Mouse (Mus musculus) E14TG2a.4 (cell line): ENCODE data around the gene Trim41.
A peak's percentile ranks its signal among the peaks of the same experiment; 100 is the strongest.

Experiments
- H3K27me3 ChIP-seq: 2 replicates; pipeline ENCODE4 v1.6.1; 2014; ENCODE audit warnings: low read length, control low read depth; ENCODE audit not compliant: insufficient read depth
- H3K36me3 ChIP-seq: 2 replicates; pipeline ENCODE4 v1.6.1; 2014; ENCODE audit warnings: low read length, control low read depth; ENCODE audit not compliant: insufficient read depth
- H3K4me1 ChIP-seq: replicated peaks from 2 replicates; pipeline ENCODE4 v1.6.1; 2014; ENCODE audit warnings: low read depth, low read length, control low read depth
- H3K4me3 ChIP-seq: replicated peaks from 2 replicates; pipeline ENCODE4 v1.5.1; 2014; ENCODE audit warnings: mild to moderate bottlenecking, low read length
- H3K9me3 ChIP-seq: 2 replicates; pipeline ENCODE4 v1.6.1; 2014; ENCODE audit warnings: low read length, control low read depth
- CTCF ChIP-seq: conservative IDR thresholded peaks from 2 replicates; pipeline ENCODE4 v1.5.1; 2014; ENCODE audit warnings: low read length
- NANOG ChIP-seq: IDR thresholded peaks from 2 replicates; pipeline ENCODE4 v1.6.1; 2014; ENCODE audit warnings: borderline replicate concordance, low read length, mixed read lengths
- POU5F1 ChIP-seq: IDR thresholded peaks from 2 replicates; pipeline ENCODE4 v1.6.1; 2014; ENCODE audit warnings: low read length, borderline replicate concordance

Trim41 gene

GRCm38 (mm10) chr11:48816800-48817665 is at the start of gene Trim41:
TSS of gene Trim41 (minus strand) at chr11:48817353.
- peaks cover 48% of the 10 kb centered on the region for H3K4me1 ChIP-seq
- peak within 1 kb of the TSS; percentile 93 for H3K4me3 ChIP-seq
- no peaks in the 10 kb centered on the region for H3K27me3 ChIP-seq
- peaks cover 38% of the 10 kb centered on the region for H3K36me3 ChIP-seq
- H3K9me3 ChIP-seq: no peaks in the 10 kb centered on the region
- no peak for TF ChIP-seq POU5F1
- TF ChIP-seq NANOG: no peak
- no peak for TF ChIP-seq CTCF

DNA sequence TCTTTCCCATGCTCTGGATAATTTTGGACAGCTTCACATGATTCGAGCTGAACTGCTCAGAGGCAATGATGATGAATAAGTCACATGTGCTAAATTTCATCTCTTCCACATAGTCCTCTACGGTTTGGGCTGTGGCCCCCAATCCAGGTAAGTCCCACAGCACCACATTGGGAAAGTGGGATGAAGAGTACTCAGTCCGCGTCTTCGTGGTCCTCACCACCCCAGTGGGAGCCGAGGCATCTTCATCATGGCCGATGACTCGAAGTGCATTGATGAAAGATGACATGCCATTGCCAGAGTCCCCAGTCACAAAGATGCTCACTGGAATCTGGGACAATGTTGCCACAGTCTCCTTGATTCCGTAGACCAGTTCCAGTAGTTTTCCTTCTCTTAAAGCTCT is 49.3 kb upstream of the Trim41 start:
- Histone ChIP-seq H3K9me3 (no peaks in the 10 kb centered on the region), H3K4me1 (peaks cover 10% of the 10 kb centered on the region), H3K27me3 (no peaks in the 10 kb centered on the region), H3K4me3 (no peak overlapping the region), H3K36me3 (no peaks in the 10 kb centered on the region)
- TF ChIP-seq POU5F1 (no peak), CTCF (no peak), NANOG (no peak)

- Histone ChIP-seq H3K4me1 (peaks cover 1% of the 10 kb centered on the region), H3K4me3 (no peak overlapping the region), H3K36me3 (no peaks in the 10 kb centered on the region), H3K27me3 (peaks cover 3% of the 10 kb centered on the region; the same call in 1 of the 2 replicates), H3K9me3 (no peaks in the 10 kb centered on the region)
- TF ChIP-seq CTCF: no peak
- no peak for TF ChIP-seq POU5F1
- TF ChIP-seq NANOG: no peak
These were observed 46.7 kb upstream of the Trim41 start for GRCm38 (mm10) chr11:48863808-48864207.

DNA sequence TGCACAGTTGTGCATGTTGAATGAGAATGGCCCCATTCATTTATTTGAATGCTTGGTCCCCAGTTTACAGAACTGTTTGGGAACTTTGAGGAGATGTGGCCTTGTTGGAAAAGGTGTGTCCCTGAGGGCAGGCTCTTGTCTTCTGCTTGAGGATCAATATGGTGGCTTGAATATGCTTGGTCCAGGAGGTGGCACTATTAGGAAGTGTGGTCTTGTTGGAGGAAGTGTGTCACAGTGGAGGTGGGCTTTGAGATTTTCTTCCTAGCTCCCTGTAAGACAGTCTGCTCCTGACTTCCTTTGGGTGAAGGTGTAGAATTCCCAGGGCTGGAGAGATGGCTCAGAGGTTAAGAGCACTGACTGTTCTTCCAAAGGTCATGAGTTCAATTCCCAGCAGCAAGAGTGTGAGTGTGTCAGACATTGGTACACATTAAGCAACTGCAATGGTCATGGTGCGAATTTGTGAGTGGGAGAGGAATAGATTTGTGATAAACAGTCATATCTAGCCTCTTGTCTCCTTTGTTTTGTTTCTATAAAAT is 45.7 kb upstream of the Trim41 start:
- no peaks in the 10 kb centered on the region for H3K9me3 ChIP-seq
- peaks cover 11% of the 10 kb centered on the region for H3K4me1 ChIP-seq
- TF ChIP-seq NANOG: no peak
- TF ChIP-seq CTCF: no peak
- TF ChIP-seq POU5F1: no peak
- no peaks in the 10 kb centered on the region for H3K36me3 ChIP-seq
- no peak overlapping the region for H3K4me3 ChIP-seq
- peaks cover 11% of the 10 kb centered on the region for H3K27me3 ChIP-seq

DNA sequence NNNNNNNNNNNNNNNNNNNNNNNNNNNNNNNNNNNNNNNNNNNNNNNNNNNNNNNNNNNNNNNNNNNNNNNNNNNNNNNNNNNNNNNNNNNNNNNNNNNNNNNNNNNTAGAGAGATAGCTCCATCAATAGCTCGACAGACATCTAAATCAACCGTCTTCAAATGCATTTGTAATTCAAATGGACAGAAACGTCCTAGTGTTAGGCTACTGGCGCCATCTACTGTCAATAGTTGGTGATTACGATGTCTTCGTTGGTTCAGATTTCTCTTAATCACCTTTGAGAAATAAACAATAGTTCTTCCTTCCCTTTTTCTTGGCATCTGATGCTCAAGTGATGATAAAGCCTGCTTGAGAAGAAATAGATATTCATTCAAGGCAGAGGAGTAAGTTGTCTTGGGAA is 41.9 kb upstream of the Trim41 start:
- Histone ChIP-seq H3K27me3 (peaks cover 27% of the 10 kb centered on the region), H3K4me1 (peaks cover 34% of the 10 kb centered on the region), H3K9me3 (no peaks in the 10 kb centered on the region), H3K36me3 (no peaks in the 10 kb centered on the region), H3K4me3 (peak overlapping the region; percentile 90; the same call in 1 of the 2 replicates)
- TF ChIP-seq CTCF (peak; percentile 70), POU5F1 (no peak)

DNA sequence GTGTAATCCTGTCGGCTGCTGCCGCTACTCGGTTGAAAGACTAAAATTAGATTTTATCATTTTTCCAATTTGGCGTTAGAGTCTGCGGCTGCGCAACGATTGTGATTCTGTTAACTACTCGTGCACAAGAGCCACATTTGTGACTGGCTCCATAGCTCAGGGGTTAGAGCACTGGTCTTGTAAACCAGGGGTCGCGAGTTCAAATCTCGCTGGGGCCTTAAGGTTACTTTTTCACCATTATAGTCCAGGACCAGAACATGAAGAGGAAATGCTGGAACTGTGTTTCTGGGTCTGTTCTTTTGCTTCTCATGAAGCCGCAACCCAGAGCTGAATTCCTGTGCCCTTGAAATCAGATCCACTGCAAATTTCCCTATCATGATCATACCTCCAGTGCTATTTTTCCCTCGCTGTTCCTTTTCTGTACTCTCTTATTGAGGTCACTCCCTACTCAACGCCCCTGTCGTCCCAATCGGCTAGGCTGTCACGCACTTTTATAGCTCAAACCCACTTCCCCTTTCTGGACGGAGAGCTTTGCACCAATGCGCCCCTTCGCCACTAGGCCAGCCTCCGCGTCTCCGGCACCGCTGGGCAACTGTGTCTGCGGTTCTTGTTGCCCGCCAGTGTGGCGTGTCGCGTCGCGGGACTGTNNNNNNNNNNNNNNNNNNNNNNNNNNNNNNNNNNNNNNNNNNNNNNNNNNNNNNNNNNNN is 36.5 kb upstream of the Trim41 start:
- Histone ChIP-seq H3K36me3 (no peaks in the 10 kb centered on the region), H3K4me1 (peaks cover 65% of the 10 kb centered on the region), H3K27me3 (peaks cover 51% of the 10 kb centered on the region), H3K4me3 (peak overlapping the region; percentile 90), H3K9me3 (no peaks in the 10 kb centered on the region)
- no peak for TF ChIP-seq NANOG
- no peak for TF ChIP-seq POU5F1
- TF ChIP-seq CTCF: no peak

DNA sequence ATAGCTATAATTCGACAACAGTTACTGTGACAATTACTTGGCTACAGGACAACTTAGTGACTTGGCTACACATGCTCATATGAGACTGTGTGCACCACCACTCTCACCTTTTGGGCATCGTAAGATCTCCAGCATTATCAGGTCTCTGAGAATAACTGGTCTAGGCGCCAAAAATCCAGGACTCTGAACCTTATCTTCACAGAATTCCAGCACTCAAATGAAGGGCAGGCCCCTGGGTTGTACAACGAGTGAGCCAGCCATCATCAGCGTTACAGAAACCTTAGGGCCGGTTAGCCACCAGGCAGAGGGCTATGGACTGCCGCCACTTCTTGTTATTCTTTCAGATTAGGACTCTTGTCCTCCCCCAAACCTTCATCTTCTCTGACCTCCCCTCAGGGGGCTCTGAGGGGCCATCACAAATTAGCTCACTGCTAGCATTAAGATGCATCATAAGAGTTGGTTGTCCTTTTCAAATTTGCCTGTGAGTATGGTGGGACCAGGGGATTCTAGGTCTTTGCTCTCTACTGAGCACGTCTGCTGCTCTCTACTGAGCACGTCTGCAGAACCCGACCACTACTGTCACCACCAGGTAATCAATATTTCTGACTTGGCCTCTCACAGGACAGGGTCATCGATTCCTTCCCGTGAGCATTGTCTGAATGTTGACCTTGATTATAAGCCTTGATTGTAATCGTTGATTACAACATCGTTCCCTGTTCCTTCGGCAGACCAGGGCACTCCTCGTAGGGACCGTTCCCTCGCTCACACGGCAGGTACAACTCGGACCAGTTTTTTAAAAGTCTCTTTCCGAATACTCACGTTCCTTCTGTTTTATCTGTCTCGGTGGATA is 35.7 kb upstream of the Trim41 start:
- peaks cover 48% of the 10 kb centered on the region for H3K27me3 ChIP-seq
- no peaks in the 10 kb centered on the region for H3K9me3 ChIP-seq
- TF ChIP-seq POU5F1: no peak
- no peak for TF ChIP-seq NANOG
- H3K4me3 ChIP-seq: peak overlapping the region; percentile 90
- peaks cover 65% of the 10 kb centered on the region for H3K4me1 ChIP-seq
- no peaks in the 10 kb centered on the region for H3K36me3 ChIP-seq

DNA sequence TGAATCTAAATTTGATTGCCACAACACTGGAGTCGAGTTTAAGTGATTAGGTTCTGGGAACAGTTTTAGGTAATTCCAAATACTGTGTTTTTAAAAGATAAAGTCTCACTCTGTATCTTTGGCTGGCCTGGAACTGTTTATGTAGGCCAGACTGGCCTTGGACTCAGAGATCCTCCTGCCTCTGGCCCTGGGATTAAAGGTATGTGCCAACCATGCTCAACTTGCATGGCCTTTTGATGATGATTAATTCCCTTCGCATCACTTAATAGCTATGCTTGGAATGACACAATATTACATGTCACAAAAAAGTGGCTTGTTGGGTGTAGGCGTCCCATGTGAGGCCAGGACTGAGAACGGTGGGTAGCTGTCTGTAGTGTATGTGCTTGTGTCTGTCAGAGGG is 35.0 kb upstream of the Trim41 start:
- TF ChIP-seq POU5F1: no peak
- TF ChIP-seq CTCF: no peak
- no peak for TF ChIP-seq NANOG
- Histone ChIP-seq H3K4me1 (peaks cover 67% of the 10 kb centered on the region), H3K9me3 (no peaks in the 10 kb centered on the region), H3K4me3 (no peak overlapping the region), H3K36me3 (no peaks in the 10 kb centered on the region), H3K27me3 (peaks cover 44% of the 10 kb centered on the region)
